Mouse (Mus musculus): Measurements from ENCODE around the gene Serpine2.

The Serpine2 gene

DNA sequence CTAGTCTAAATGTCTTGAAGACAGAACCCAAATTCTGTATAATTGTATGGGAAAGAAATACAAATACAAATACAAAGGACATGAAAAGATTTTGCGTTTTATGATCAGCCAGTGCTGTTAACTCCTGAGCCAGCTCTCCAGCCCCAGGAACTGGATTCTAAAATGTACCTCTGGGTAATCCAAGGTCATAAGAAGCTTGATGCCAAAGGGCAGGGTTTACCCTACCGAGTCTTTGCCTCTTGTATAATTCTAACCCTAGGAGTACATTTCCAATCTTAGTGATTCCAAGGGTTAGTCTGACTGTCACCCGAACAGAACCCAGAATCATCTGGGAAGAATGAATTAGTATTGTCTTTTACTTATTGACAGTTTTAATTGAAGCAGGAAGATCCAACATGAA, 45.5 kb downstream of the Serpine2 start:
- no peak for DNase-seq (ENCODE audit: low read depth, low spot score)

DNA sequence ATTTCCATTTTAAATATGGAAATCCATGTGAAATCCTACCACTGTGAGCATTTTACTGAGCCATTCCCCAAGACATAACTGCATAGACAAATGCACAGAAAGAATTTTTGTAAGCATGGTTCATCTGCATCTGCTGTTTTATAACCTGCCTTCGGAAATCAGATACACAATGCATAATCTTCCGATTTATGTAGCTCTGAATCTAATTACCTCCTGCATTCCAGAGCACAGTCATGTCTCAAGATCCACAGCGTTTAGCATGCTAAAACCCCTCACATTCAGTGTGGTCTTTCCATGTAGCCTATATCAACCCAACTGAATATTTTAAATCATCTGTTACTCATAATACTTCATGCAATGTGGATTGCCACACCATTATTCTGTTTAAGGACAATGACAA, 51.5 kb downstream of the Serpine2 start:
- DNase-seq (ENCODE audit: low read depth, low spot score) = no peak

DNA sequence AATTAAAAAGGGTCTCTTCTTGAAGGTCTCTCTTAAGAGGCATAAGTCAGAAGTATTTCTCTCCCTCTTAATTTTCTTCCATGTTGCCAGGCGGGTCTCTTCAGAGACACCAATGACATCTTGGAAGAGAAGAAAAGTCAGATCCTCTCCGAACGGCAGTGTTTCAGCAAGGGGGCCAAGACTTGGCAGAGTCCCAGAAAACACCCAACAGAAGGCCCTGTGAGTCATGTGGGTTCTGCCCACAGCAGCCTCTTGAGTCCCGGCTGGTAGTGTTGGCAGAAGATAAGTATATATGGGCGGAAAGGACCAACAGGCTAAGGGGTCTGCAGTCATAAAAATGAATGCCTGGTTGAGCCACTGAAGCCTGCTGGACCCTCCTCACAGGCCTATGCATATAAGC, 54.1 kb downstream of the Serpine2 start:
- DNase-seq (ENCODE audit: low read depth, low spot score) = no peak

DNA sequence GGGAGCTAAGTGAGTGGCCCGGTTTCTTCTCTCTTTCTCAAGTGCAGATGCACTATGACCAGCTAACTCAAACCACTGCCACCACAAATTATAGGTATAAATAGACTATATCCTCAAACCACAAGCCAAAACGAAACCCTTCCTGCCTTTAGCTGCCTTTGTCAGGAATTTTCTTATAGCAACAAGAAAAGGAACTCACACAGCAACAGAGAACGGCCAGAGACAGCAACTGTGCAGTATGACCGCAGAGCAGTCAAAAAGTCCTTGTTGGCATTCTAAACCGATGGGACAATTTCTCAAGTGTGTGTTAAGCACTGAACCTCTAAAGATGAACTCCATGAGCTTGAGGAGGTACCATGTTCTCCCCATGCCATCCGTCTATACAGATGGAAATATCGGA, 57.4 kb downstream of the Serpine2 start:
- no peak for DNase-seq (ENCODE audit: low read depth, low spot score)

DNA sequence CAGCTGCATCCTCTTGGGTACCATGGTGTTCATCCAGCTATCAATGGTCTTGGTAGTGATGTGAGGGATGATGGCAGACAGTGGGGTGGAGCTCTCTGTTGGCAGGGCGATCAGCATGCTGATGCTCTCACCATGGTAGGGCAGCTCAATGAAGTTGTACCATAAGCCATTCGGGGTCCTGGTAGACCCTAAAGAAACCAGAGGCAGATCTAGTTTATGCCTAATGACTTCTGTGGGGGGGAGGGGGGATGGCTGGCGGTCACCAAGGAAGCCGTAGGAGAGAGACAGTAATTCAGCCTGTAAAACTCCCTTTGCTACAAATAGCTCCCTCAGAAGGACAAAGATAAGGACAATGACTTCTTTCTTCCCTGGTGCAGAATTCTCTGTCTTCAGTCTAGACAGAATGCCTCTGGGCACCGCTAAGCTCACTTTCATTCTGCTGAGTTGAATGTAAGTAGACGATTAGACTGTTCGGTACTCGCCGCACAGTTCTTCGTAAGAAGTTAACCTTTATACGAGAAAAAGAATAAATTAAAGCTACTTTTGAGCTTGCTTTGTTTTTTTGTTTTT, 58.0 kb downstream of the Serpine2 start:
- DNase-seq (ENCODE audit: low read depth, low spot score) = no peak

DNA sequence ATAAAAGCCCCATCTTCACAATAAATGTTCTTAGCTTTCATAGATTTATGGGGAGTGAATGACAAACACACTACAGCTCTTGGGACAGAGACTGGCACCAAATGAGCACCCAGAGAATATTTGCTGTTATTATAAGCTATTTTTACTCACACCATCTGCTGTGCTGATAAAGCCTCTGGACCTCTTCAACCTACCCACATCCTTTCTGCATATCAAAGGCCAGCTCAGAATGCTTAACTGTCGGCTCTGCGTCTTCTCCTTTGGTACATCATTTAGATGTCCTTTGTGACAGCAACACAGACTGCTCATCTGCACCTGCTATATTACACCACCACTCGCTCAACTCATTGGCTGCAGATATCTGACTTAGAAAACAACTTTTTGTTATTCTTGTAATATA, 63.9 kb downstream of the Serpine2 start:
- no peak for DNase-seq (ENCODE audit: low read depth, low spot score)

DNA sequence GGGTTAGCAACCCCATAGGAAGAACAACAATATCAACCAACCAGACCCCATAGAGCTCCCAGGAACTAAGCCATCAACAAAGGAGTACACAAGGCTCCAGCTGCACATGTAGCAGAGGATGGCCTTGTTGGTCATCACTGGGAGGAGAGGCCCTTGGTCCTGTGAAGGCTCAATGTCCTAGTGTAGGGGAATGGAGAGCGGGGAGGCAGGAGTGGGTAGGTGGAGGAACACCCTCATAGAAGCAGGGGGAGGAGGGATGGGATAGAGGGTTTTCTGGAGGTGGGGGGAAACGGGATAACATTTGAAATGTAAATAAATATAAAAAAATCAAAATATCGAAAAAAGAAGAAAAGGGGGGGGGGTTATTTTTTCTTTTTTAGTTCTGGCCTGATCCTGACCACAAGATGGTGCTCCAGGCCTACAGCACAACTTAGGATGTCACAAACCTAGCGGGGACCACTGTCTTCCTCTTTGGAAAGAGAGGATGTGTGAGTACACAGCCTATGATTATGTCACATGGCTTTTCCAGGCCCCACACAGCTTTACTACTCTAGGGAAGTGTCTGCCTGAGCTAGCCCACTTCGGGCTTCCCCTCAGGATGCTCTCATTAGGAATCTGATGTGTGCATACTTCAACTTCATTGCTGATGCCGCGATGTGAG, 74.6 kb downstream of the Serpine2 start:
- DNase-seq (ENCODE audit: low read depth, low spot score) = no peak

DNA sequence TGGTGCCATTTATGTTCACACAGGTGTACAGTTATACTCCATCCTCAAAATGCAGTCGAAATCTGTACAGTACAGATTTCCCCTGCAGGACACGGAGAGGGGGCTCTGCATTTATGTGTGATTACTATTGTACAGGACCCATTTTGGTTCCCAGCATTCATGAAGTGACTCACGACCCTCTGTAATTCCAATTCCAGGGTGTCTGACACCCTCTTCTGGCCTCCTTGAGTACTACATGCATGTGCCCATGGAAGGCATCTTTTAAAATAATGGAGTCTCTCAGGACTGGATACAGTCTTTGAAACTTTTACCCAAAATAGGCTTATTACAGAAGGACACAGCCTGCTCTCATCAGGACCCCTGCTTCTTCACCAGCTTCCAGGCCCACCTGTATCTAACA, 78.5 kb downstream of the Serpine2 start:
- no peak for DNase-seq (ENCODE audit: low read depth, low spot score)

DNA sequence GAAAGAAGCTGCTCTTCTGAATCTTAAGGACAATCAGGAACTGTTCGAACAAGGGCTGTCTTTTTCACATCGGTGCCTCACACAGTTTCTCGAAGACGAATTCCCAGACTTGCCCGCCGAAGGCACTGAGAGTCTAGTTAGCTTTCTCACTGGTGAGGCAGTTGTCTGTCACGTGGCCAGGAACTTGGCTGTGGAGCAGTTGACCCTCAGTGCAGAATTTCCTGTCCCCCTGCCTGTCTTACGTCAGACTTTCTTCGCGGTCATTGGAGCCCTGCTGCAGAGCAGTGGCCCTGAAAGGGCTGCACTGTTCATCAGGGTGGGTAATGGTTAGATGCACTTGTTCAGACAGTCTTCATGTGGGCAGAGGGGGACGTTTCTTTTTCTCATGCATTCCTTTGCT, 83.0 kb downstream of the Serpine2 start:
- no peak for DNase-seq (ENCODE audit: low read depth, low spot score)

DNA sequence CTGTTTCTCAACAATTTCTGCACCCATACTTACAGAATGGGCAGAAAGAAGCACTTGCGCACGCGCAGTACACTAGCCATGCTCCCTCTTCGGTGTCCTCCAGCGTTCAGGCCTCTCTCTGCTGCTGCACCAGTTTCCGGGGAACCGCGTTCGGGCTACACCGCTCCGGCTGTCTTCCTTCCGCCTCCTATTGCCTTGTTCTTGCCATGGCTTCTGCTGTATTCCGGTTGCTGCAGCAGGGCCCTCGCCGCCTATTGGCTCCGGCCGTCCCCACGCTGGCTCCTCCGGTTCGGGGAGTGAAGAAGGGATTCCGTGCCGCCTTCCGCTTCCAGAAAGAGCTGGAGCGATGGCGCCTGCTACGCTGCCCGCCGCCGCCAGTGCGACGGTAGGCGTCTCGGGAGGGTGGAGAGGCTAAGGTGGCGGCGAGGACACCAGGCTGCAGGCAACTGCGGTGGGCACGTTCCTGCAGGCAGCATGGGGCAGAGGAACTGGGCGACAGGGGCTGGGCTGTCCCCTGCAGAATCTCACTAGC, 85.0 kb downstream of the Serpine2 start, which contains the start of the genes Mrpl44 and Wdfy1:
Gene Mrpl44, plus strand, starts transcription at position 92 of the 532 bp plus-strand sequence.
Gene Wdfy1, minus strand, starts transcription at position 217 of the 532 bp plus-strand sequence.
- DNase-seq (ENCODE audit: low read depth, low spot score) = peak; percentile 89

DNA sequence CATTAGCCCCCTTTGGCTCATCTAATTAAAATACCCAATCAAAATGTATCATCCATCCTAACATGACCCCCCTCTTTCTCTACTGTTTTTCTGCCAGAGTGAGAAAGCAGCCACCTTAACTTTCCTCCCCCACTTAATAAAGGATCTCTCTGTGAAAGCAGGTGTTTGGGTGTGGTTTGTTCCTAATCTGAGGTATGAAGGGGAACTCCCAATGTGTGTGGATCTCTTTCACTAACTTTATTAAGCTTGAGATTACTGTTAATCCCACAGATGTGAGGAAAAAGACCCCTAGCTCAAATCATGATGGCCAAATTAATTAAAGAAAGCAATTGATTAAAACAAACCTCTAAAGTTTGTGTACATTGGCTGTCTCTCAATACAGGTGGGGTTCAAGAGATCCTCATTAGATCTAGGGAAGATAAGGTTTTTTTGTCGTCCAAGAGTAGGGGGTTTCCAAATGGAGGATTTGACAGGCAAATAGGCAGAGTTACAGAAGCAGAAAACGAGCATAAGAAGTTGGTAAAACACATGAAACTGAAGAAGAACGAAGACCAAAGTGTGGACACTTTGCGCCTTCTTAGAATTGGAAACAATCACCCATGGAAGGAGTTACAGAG, 86.7 kb downstream of the Serpine2 start:
- DNase-seq (ENCODE audit: low read depth, low spot score) = no peak

DNA sequence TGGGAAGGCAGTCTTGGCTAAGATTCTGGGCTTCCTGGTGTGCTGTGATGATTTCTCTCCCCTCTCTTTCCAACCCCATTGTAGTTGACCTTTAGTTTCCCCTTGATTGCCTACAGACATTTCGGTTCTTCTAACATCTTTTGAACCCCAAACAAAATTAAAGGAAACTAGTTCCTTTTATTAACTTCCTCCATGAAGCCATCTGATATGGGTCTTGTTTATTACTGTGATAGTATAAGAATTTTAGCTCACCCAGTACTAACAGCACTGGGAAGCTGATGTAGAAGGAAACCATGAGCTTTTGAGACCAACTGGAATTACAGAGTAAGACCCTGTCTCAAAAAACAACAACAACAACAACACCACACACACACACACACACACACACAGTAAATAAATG, 92.7 kb downstream of the Serpine2 start:
- no peak for DNase-seq (ENCODE audit: low read depth, low spot score)

DNA sequence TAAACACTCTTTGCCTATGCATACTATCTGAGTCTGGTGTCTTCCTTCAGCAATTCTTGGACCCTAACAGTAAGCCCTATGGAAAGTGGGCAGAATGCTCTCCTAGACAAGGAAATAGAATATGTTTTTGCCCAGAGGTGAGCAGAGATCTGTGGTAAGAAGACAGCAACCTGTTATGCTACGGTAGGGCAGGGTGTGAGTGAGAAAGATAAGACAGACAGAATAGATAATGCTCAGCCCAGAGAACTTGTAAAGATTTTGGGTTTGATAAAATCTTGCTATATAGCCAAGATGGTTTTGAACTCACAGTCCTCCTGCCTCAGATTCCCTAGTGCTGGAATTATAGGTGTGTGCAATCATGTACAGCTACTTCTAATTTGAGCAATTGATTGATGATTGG, 96.5 kb downstream of the Serpine2 start:
- no peak for DNase-seq (ENCODE audit: low read depth, low spot score)

DNA sequence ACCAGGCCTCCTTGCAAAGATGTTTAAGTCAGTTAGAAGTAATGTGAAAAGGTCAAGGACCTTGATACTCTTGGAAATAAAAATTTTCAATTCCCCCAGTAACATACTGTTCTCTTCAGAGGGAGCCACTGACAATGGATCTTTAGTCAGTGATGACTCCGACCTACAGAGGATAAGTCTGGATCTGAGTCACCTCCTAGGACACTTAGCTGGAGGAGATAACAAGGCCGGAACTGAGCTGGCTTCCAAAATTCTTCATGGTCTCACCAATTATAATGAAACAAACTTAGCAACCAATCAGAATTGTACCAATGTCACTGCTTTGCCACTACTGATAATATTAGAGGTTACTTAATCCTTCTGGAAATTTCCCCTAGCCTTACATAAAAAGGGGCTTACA, 96.9 kb downstream of the Serpine2 start:
- DNase-seq (ENCODE audit: low read depth, low spot score) = no peak

DNA sequence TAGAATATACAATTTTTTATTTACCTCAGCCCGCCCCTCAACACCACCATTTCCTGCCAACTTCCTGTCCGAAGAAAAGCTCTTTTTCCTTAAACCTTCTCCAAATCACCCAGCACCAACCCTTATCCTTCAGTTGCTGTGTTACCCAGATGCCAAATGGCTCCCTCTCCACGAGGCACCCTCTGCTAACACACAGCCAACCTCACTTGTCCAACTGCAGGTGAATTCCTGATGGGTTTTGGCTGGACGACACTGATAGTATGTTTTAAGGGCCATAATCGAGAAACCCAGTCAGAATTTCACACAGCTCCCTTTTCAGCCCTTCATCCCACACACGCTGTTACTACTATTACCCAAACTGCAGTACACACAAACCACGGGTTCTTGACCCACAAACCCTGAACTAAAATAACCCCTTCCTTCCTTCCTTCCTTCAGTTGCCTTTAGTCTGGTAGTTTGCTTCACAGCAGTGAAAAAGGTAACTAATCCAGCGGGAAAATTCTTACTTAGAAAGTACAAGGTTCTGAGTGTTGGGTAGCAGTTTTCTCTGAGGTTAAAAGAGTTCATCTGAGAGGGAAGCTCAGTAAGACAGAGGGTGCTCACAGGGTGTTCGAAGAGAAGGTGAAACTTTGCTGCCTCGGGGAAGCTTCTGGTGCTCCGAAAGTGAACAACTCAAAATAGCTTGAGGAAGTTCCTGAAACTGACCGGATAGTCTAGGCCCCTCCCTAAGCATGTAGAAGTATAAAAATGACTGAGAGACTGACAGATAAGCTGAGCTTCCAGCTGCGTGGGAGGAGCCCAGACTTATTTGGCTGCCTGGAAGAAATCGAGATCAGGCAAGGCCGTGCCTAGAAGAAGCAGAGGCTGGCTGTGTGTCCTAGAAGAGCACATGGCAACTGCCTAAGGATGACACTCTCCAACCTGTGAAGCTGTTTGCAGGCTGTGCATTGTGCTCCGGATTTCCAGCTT, 98.4 kb downstream of the Serpine2 start:
- DNase-seq (ENCODE audit: low read depth, low spot score) = no peak

DNA sequence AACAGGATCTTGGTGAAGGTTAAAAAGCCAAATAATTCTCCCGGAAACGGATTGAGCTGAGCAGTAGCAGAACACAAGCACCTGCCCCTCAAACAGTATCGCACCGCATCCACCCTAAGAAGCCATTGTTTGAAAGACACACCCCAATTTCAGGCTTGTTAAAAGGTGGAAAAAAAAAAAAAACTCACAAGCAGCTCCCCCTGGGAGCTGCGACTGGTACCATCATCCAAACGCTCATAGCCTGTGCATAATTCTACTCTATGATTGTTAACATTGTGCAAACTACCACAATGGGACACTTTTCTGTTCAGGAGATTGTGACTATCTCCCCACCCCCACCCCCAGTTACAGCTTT, 99.1 kb downstream of the Serpine2 start:
- no peak for DNase-seq (ENCODE audit: low read depth, low spot score)

DNA sequence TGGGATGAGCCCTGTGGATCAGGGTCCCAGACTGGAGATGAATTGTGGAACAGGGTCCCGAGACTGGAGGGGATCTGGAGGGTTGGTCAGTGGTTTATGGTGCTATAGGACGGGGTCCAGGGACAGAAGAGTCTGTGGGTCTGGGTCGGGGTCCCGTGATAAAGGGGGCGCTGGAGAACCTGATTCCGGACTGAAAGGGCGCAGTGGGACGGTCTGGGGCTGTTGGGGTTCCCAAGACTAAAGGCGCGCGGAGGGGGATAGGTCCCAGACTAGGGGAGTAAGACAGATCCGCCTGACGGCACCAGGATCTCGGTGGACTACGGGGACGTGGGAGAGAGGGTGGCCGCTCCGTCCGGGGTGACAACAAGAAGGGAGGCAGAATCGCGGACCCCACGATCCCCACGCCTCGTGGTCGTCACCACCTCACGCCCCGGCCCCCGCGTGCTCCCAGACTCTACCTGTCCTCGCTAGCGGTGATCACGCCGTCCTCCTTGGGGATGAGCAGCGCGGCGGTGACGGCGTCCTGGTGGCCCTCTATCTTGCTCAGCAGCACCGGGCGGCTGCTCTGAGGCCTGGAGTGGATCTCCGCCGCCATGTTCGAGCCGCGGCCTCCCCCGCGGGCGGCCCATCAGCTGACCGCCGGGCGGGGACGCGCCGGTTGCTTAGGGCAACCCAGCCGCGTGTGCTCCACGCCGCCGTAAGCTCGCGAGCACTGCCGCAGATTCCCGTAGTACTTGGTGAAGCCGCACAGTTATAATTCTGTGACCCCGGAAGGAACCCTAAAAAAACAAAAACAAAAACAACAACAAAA, 99.7 kb downstream of the Serpine2 start:
- DNase-seq (ENCODE audit: low read depth, low spot score) = peak; percentile 79

DNA sequence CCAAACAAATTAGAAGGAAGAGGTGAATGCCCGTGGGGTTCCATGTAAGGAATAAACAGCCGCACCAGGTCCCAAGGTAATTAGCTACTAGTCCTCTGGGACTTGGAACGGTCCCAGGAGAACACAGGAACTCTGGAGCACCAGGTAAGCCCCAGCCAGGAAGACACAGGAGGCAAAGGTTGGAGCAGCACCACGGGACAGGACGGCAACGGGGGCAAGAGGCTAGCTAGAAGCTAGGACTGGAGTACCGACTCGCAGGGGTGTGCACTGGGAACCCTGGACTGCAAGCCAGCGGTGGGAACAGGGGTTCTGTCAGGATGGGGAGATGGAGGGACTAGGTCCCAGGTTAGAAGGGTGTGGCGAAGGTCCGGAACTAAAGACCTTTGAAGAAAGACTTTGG, 100.3 kb downstream of the Serpine2 start:
- DNase-seq (ENCODE audit: low read depth, low spot score) = no peak

DNA sequence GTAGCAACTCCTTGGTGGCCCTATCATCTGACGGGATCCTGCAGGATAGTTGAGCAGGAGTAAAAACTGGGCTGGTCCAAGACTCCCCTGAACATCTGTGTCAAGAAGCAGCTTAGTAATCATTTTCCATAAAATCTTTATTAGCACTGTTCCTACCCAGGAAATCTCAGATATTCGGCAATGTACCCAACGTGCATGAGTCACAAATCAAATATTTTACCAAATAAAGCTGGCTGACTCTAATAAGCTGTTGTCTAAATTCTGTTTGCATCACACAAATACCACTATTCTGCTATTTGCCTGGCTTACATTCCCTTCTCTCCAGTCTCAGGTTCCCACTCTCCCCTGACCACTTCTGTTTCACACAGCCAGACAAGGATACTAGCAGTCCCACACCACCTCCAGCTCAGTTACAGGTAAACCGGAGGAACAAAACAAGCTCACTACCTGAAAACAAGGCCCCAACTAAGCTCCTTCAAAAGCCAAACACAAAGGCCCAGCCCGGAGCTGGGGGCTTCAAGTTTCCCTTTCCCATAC, 101.5 kb downstream of the Serpine2 start:
- no peak for DNase-seq (ENCODE audit: low read depth, low spot score)

DNA sequence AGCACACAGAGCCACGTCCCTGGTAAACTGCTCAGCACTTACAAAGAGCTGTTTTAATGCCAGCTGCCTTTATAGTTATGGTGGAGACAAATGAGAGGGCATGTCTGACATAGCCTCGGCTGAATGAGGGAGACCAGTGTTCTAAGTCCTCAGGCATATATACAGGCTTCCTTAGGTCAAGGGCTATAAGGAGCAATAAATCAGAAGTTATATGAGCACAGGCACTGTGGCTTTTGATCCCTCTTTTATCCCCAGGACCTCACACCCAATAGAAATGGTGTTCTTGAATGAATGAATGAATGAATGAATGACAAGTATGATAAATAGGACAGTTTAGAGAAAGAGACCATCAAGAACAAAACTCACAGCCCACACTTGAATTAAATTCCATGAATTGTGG, 102.0 kb downstream of the Serpine2 start:
- no peak for DNase-seq (ENCODE audit: low read depth, low spot score)

DNA sequence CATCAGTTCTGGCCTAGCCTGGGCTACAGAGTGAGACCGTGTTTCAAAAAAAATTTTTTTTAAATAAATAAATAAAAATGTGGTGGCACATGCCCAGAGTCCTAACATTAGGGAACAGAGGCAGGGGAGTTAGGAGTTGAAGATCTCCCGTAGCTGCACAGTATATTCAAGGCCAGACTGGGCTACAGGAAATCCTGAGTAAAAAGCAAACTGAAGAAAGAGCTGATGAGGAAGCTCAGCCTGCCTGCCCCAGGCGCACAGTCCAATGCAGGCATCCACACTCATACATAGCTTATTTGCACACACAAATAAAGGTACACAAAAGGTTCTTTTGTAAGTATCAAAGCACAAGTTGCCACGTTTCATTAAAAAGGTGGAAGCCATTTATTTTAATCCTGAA, 103.4 kb downstream of the Serpine2 start:
- DNase-seq (ENCODE audit: low read depth, low spot score) = no peak
